Mouse (Mus musculus): Measurements from ENCODE around the gene Zfr2.
A peak's percentile ranks its signal among the peaks of the same experiment; 100 is the strongest.

Zfr2 gene

DNA sequence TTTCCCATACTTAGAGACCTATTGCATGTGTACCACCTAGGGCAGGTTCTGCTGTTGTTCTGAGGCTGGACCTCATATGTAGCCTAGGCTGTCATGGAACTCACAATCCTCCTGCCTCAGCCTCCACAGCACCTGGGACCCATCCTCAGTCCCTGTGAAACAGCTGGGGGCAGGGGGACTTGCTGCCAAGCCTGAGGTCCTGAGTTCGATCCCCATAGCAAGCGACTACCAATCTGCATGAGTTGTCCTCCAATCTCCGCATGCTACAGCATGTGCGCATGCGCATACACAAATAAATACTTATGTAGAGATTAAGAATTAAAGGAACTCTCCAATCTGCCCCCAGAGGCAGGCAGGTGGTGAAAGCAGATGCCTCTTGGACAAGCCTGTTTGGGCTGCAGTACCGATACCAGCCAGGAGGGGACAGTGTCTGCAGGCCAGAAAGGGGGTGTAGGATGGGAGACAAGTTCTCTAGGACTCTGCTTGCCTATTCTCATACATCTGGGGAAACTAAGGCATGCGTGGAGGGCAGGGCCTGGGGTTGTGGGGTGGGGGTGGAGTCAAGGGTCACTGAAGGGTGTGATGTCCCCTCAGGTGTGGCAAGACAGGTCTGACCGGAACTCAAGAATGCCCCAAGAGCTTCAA is 54.7 kb downstream of the Zfr2 start:
- peak in 1 of 2 experiments; percentile 55 for DNase-seq (ENCODE audit: low spot score in 2 of 2)

DNA sequence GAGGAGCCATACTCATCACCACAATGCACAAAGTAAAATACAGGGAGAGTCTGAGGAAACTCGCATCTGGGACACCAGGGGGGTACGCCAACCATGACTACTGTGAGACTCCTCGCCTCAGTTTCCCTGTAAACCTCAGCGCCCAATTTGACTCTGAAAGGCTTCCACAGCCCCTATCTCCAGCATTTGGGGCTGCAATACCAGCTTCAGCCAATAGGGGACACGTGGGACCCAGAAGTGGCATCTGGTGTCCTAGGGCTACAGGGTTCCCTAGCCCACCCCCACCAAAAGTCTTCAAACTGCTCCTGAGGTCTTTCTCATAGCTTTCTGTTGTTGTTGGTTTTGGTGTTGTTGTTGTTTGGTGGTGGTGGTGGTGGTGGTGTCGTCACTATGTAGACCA is 55.6 kb downstream of the Zfr2 start:
- DNase-seq (ENCODE audit: low spot score in 2 of 2), result peak in 1 of 2 experiments; percentile 18

DNA sequence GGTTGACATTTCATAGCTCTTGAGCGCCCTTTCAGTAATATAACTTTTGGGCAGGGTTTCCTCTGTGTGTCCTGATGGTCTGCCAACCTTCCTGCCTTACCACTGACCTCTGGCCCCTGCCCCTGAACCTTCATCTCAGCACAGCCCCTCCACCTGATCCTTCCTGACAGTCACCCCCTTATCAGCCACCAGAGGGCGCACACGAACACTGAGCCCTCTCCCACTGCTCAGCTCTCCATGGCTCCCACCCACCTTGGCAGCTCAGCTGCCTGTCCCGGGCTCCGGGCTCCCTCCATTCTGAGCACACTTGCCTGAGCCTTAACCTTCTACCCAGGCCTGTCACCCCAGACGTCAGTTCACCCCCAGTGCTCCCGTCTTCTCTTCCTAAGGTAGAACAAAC is 56.3 kb downstream of the Zfr2 start:
- peak; percentile 34 to 44 for DNase-seq (ENCODE audit: low spot score in 2 of 2)

DNA sequence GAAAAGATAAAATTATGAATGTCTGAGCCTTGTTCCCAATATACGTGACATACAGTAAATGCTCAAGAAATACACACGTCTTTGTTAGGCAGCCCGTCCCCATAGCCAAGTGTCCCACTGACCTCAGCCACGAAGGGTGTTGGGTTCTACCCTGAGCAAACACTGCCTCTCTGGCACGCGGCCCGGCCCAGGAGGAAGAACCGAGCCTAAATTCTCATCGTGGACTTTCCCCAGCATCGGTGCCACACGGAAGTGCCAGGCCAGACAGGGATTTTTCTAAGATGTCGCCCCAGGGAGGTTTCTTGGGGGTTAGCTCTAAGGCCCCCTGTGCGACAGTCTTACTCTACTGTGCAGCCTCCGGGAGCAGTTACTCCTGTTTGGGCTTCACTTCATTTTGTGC is 56.9 kb downstream of the Zfr2 start:
- peak; percentile 54 to 71 for DNase-seq (ENCODE audit: low spot score in 2 of 2)

DNA sequence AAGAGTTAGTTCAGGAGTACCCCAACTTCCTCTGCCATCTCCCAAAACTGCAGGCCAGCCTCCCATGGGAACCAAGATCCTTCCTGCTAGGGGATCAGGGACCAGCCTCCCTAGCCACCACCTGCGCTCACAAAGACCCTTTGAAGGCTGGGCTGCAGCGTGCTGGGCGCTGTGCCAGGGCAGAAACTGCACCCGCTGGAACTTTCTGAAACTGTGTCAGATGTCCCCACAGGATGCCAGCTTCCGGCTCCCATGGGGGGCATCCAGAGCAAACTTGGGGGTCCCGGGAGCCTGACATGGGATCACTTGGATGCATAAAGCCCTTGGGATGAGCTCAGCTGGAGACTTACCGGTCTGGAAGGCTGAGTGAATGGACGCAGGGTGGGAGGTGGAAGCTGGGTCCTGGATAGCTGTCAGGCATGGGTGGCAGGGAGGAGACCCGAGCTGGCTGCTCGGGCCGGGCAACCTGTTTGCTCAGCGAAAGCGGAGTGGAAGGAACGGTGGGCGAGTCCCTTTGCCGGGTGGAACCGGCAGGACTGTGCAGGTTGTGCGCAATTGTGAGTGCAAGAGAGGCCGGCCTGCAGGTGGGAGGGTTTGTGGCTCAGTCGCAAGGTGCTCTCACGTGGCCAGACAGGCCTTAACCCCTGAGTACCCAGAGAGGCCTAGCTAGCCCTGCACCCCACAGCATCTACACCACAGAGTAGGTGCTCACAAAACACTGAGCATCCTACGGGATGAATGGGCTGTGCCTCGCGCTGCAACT is 57.9 kb downstream of the Zfr2 start:
- peak; percentile 65 to 73 for DNase-seq (ENCODE audit: low spot score in 2 of 2)

DNA sequence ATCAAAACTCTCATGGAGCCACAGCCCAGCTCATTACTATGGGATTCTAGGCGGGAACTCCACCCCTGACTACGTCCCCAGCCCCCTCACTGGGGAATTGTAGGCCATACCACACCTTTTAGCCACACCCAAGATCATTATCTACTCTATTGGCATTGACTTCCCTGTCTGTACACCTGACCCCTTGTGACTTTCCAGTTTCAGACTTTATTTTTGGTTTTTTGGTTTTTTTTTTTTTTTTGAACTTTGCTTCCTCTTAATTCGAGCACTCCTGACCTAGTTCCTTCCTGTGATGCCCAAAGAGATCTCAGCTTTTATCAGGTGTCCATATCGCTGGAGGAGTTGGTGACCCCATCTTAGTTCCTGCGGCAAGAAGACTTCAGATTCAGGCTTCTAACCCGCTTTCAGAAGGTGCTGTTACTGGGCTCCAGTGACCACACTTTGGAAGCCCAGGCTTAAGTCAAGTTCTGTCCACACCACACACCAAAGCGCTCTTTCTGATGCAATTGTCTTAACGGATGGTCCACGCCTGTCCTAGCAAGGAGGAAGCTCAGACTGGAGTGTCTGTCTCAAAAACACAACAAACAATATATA is 58.7 kb downstream of the Zfr2 start, which contains the start of gene Tjp3:
Gene Tjp3 (minus strand): TSS at position 71 of the 594 bp plus-strand sequence.
- DNase-seq (ENCODE audit: low spot score in 2 of 2), result no peak

DNA sequence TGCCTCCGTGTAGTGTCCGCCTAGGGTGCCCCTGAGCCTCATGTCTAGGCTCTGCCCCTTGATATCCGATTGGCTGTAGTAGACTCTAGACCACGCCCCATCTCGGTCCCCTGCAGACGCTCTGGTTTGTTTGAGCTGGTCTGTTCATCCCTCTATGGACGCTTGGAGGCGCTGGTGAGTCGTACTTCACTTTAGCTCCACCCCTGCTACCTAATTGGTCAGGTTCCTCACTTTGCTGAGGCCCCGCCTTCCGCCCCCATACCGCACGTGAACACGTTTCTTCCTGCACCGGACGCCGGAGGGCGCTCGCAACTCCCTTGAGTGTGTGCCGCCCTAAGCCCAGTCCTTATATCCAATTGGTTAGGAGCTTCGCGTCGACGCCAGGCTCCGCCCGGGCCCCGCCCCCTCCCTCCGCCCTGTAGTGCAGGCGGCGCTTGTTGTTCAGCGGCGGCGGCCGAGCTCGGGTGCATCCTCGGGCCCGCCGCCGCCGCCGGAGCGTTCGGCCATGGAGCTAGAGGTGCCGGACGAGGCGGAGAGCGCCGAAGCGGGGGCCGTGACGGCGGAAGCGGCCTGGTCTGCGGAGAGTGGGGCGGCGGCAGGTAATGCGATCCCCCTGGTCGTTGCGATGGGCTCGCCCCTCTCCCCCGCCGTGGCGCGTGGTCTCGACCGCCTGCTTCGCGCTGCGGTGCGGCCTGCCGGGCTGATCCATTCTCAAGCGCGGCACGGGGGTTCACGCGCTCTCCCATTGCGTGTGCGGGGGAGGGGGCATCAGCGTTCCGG is 59.8 kb downstream of the Zfr2 start, which contains the start of gene Pip5k1c:
Gene Pip5k1c (plus strand): TSS at position 410 of the 780 bp plus-strand sequence.
- DNase-seq (ENCODE audit: low spot score in 2 of 2), result peak; percentile 96 to 98

DNA sequence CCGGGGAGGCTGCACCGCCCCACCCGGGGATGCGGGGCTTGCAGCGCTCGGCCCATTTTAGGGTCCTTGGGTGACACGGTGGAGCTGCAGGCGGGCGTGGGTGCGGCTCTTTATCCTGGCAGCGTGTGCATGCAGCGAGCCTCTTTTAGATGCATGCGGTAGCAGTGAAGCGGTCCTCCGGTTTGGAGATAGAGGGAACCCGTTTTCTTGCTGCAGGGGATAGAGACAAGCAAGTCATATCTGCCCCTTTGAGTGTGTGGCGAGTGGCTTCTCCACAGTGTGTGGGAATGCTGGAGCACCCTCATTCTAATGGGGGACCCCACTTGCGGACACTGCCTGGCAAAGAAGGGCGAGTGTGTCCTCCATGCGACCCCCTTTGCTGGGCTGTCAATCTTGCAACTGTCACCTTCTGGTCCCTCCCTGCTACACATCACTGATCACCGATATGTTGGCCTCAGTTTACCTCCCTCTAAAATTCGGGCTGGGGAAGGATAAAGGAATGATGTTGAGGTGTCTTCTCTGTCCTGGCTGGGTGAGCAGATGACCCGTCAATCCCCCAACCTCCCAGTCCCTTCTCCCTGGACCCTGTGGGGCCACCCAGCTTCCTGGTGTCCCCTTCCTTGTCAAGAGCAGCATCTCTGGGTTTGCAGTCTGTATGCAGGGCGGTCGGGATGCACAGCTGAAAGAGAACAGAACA is 60.5 kb downstream of the Zfr2 start:
- DNase-seq (ENCODE audit: low spot score in 2 of 2), result no peak

DNA sequence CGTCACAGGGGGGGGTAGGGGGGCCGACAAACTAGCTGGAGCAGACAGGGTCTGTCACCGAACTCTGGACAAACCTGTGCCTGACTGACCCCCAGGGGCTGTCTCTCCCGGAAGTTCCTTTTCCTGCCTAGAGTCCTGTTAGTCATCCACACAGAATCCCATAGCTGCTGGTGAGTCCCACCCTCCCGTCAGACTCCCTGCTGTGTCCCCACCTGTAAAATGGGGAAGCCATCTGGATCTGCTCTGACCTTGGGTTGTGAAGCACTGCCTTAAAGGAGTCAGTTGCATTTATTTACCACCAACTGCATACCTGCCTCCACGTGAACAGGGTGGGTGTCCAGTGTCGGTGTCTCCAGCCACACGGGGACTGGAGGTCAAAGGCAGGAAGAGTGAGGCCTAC is 61.5 kb downstream of the Zfr2 start:
- no peak for DNase-seq (ENCODE audit: low spot score in 2 of 2)

DNA sequence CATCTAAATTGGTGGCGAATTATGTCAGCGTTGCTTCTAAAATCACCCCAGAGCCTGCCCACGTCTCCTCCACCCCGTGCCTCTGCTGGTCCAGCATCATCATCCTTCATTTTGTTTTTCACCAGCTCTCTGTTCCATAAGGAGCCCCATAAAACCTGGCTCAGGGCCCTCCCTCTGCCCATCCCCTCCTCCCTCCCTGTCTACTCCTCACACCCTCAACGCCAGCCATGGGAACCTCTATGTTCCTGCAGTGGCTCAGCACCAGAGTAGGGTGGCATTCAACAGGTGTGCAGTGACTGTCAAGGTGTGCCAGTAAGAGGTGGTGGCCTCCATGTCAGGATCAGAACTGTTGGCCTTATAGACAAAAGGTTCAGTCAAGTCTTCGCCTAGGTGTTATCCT is 62.2 kb downstream of the Zfr2 start:
- DNase-seq (ENCODE audit: low spot score in 2 of 2), result no peak

DNA sequence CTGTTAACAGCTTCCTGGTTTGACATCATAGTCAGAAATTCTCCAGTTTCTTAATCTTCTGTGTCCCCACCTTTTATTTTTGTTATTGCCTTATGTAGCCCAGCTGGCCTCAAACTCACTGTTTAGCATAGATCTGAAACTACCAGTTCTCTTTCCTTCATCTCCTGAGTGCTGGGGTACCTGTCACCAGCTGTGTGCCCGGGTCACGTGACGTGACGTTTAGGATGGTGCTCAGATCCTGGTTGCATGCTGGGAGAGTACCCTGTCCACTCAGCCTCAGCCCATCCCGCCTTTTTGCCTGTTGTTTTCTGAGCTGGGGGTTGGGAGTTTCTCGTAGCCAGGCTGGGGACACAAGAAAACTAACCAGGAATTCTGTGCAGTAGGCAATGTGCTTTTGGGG is 64.3 kb downstream of the Zfr2 start:
- no peak for DNase-seq (ENCODE audit: low spot score in 2 of 2)

DNA sequence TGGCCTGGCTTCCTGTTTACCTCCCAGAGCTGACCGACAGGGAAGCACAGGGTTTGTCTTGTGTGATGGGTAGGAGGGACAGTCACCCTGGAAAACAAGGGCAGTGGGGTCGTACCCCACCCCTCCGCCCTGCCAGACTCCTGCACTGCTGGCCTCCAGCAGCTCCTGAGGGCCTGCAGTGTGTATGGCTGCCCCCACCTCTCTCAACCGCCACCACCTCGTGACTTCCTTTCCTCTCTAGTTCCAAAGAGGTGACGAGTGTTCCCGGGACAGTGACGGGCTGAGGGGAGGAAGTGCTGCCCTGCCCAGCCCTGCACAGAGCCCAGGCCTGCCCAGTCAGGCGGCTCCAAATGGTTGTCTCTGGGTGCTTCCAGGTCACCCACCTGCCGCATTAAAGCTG is 64.9 kb downstream of the Zfr2 start:
- DNase-seq (ENCODE audit: low spot score in 2 of 2), result no peak

DNA sequence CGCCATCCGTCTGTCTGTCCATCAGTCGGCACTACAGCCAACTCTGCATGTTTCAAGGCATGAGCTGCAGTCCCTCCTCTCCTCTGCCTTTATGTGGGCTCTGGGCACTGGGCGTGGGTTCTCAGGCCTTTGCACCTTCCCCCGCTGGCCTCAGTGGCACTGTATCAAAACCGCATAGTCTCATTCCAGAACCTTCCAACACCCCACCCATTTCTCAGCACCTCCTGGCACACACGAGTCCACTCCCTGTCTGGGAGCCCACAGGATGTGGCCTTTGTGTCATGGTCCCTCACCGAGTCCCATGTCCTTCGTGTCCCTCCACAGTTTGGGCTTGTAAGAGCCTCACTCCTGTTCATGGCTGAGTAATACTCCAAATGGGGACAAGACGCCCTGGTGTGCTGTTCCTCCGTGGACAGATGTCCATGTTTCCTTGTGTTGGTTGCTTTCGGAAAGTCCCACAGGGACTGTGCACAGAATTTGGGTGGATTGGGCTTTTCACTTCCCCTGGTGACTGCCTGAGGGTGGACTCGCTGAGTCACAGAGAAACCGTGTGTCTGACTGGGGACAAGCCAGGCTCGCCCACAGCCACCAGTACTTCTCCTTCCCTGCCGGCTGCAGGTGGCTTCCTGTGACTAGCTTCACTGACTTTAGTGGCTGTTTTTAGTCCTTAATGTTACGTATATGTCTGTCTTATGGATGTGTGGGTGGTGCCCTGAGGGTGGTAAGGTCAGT is 65.6 kb downstream of the Zfr2 start:
- no peak for DNase-seq (ENCODE audit: low spot score in 2 of 2)

DNA sequence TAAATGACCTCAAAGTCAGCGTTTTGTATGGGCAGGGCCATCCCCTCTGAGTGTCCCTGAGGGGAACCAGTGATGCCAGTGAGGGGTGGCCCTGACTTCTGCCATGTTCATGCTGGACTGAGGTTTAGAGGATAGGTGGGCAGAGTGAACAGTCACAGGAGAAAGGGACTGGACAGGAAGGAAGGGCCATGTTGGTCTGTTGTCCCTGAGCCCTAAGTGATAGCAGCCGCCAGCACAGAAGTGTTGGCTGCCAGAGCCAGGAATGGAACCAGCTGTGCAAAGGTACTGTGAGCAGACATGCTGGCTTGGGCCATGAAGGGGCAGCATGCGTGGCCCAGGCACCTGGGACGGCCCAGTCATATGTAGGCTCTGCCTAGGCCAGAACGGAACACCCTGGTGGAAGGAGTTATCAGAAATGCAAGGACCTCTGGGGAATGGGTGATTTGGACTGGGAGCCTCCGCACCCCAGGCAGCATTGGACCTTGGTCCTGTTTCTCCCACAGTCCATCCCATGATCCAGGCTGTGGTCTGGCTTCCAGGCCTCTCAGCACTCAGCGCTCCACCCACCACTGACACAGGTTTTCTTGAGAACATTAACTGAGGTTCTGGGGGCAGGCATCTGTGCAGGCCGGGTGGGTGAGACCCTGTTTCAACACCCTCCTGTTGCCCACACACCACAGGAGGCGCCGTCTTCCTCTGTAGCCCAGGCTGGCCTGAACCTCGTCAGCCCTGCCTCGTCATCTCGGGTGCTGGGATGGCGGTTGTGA is 66.8 kb downstream of the Zfr2 start:
- no peak for DNase-seq (ENCODE audit: low spot score in 2 of 2)

DNA sequence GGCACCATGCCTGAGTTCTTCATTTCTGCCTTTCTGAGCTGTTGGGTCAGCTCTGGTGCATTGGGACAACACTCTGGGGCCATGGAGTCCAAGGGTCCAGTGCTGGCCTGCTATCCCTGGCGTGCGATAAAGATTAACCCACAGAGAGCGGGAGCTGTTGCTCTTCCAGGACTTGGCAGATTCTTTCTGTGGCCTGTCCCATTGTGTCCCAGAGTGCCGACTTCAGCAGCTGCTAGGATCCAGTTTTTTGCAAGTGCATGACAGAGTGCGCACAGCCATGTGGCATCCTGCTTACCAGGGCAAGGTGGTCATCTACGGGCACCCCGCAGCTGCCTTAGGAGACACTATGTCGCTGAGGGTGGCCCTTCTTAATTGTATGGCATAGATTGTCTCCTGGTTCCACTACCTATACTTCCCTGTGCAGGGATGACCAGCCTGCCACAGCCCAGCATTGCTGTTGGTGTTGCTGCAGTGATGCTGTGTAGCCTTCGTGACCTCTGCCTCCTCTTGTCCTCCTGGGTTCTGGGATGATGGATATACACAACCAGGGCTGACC is 67.5 kb downstream of the Zfr2 start:
- DNase-seq (ENCODE audit: low spot score in 2 of 2), result no peak

DNA sequence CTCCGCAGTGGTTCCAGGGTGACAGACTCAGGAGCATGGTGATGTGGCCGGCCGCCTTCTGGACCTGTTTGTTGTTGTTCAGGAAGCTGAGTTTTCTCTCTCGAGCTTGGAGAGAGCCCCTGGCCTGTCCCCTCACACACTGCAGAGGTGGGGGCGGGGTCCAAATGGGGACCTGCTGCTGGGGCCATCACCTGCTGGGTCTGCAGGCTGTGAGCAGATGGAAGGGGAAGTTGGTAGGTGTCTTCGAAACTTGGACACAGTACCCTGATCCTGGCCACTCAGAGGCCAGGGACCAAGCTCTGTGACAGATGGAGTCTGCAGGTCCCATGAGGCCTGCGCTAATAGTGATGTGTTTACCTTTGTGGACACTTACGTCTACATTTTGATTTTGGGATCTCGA is 68.4 kb downstream of the Zfr2 start:
- DNase-seq (ENCODE audit: low spot score in 2 of 2), result no peak

Data from urinary bladder, adult 18-20 months (tissue).